Mouse (Mus musculus): ENCODE measurements at regions not wholly inside any gene's neighbourhood (a gene's known extent, or its start where the extent isn't known, plus 50 kb on each side); places are given as distances from the start of the nearest gene placed in this dataset.

- no peak for DNase-seq
Observed at GRCm38 (mm10) chr11:22644010-22644625, 132.2 kb downstream of the Tmem17 start.

GRCm38 (mm10) chr11:22644877-22645276 lies 133.0 kb downstream of the Tmem17 start:
- DNase-seq = no peak

- no peak for DNase-seq
Observed at GRCm38 (mm10) chr11:22646192-22646936, 134.5 kb downstream of the Tmem17 start.

GRCm38 (mm10) chr11:22648275-22648674 lies 136.4 kb downstream of the Tmem17 start:
- no peak for DNase-seq

GRCm38 (mm10) chr11:22650771-22651170 lies 138.9 kb downstream of the Tmem17 start:
- no peak for DNase-seq

GRCm38 (mm10) chr11:22651313-22651712 lies 139.4 kb downstream of the Tmem17 start:
- DNase-seq = no peak

- no peak for DNase-seq
Observed at GRCm38 (mm10) chr11:22651911-22652310, 140.0 kb downstream of the Tmem17 start.

- no peak for DNase-seq
Observed at GRCm38 (mm10) chr11:22652931-22653330, 141.0 kb downstream of the Tmem17 start.

GRCm38 (mm10) chr11:22653366-22653765 lies 141.5 kb downstream of the Tmem17 start:
- DNase-seq = no peak

GRCm38 (mm10) chr11:22657635-22658034 lies 145.7 kb downstream of the Tmem17 start:
- DNase-seq = no peak

GRCm38 (mm10) chr11:22661072-22661471 lies 149.2 kb downstream of the Tmem17 start:
- no peak for DNase-seq

GRCm38 (mm10) chr11:22661713-22662551 lies 150.0 kb downstream of the Tmem17 start:
- DNase-seq = no peak

GRCm38 (mm10) chr11:22665978-22666377 lies 154.1 kb downstream of the Tmem17 start:
- no peak for DNase-seq

GRCm38 (mm10) chr11:22666378-22666777 lies 154.5 kb downstream of the Tmem17 start:
- DNase-seq = no peak

GRCm38 (mm10) chr11:22668220-22668619 lies 156.3 kb downstream of the Tmem17 start:
- no peak for DNase-seq

- no peak for DNase-seq
Observed at GRCm38 (mm10) chr11:22669267-22669666, 157.4 kb downstream of the Tmem17 start.

- no peak for DNase-seq
Observed at GRCm38 (mm10) chr11:22671791-22672490, 160.1 kb downstream of the Tmem17 start.

- DNase-seq = no peak
Observed at GRCm38 (mm10) chr11:22675047-22675446, 163.2 kb downstream of the Tmem17 start.

- no peak for DNase-seq
Observed at GRCm38 (mm10) chr11:22675754-22676153, 163.9 kb downstream of the Tmem17 start.

GRCm38 (mm10) chr11:22677337-22677736 lies 165.4 kb downstream of the Tmem17 start:
- no peak for DNase-seq

GRCm38 (mm10) chr11:22684576-22684975 lies 172.7 kb downstream of the Tmem17 start:
- DNase-seq = no peak

- no peak for DNase-seq
Observed at GRCm38 (mm10) chr11:22690829-22691228, 169.9 kb downstream of the B3gnt2 start.
